Mouse (Mus musculus): ENCODE data around the gene Tmem126b.
A peak's percentile ranks its signal among the peaks of the same experiment; 100 is the strongest.

The Tmem126b gene

GRCm38 (mm10) chr7:90426020-90427001 is 49.5 kb downstream of the Tmem126b start, which contains the start of gene Ccdc89:
Gene Ccdc89 (plus strand): TSS chr7:90426577.
- peak; percentile 47 for DNase-seq (ENCODE audit: low spot score)

All from T-cell, adult 2 months (primary cell).